Mouse (Mus musculus) frontal cortex, adult (tissue): ENCODE data around the gene Slc10a2.
"Not testable (repeated sequence)": the region's sequence is repeated elsewhere in the genome, so short reads cannot be mapped to it uniquely, and the experiment has no call there.

ENCODE experiments used
- ATAC-seq: cut with Nextera tagmentation; 2 replicates; pipeline ENCODE4 v1.9.2; 2017; ENCODE audit warnings: mild to moderate bottlenecking, moderate library complexity, mixed read lengths; ENCODE audit not compliant: low TSS enrichment

Slc10a2 gene

GRCm38 (mm10) chr8:5105186-5105585 lies at the start of gene Slc10a2:
Gene Slc10a2 (minus strand): TSS chr8:5105351.
- no peak for ATAC-seq

GRCm38 (mm10) chr8:5129322-5129829 lies 24.2 kb upstream of the Slc10a2 start:
- ATAC-seq = no peak

DNA sequence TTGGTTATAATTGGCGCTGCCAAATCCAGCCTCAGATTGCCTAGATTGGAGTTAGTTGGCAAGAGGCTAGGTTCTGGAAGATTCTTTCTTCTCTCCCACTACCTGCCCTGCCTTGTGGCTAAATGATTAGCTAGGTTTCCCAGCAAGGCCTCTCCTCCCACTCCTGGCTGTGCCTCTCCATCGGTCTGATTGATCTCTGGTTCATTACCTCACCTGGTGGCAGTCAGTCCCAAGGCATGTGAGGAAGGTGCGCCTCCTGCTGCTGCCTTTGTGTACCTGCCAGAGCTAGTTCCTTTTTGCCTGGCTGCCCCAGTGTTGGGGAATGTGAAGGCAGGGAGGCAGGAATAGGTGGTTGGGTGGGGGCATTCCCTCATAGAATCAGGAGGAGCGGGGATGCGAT lies 1.7 kb upstream of the Slc10a2 start:
- ATAC-seq = no peak

- no peak for ATAC-seq
Measured at GRCm38 (mm10) chr8:5095392-5095791, 9.8 kb downstream of the Slc10a2 start.

GRCm38 (mm10) chr8:5093991-5094390 lies 11.2 kb downstream of the Slc10a2 start:
- not testable (repeated sequence) for ATAC-seq

DNA sequence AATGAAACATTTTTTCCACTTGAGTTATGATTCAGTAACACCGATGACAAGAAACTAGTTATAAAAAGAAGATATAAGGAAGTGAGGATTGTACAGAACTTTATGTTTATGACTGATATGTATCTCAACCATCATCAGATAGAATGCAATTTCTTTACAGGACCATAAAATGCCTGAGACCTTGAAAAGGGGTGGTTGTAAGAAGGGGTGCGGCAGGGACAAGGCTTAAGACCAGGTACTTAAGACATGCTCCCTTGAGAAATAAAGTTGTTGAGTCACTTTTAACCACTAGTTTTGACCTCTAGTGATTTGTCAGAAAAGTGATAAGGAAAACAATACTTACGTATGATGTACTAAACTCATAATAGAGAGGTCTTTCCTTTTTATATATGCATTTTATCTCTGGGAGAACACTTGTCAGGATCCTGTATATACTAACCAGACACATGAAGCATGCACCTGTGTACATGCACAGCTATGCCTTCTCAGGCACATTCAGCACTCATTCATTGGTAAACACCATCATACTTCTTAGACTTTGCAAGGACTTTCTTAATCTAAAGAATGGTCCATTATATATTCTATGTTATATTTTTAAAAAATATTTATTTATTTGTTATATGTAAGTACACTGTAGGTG lies 31.4 kb downstream of the Slc10a2 start:
- ATAC-seq = no peak

GRCm38 (mm10) chr8:5058888-5059287 lies 46.3 kb downstream of the Slc10a2 start:
- ATAC-seq = no peak

- not testable (repeated sequence) for ATAC-seq
Measured at GRCm38 (mm10) chr8:5044361-5044900, 60.7 kb downstream of the Slc10a2 start.

GRCm38 (mm10) chr8:5038811-5039561 lies 66.2 kb downstream of the Slc10a2 start:
- no peak for ATAC-seq
